Mouse (Mus musculus) forebrain, embryonic 13.5 days (tissue): ENCODE data around the gene F2rl3. TPM values are rescaled to one million over a fixed set of nuclear protein-coding genes. Genes with fewer than 3 reads are reported as not detected.

Experiments used
- ATAC-seq: fragments of 200-750 bp; cut with Nextera tagmentation; 2 replicates; pipeline ENCODE4 v1.8.0; 2017
- H3K27ac ChIP-seq: fragments of 300-500 bp; sonication (generic); 2 replicates; pipeline ENCODE4 v1.5.1; 2015; ENCODE audit warnings: inconsistent platforms, mild to moderate bottlenecking, moderate library complexity
- H3K27me3 ChIP-seq: fragments of 300-500 bp; sonication (generic); 2 replicates; pipeline ENCODE4 v1.6.1; 2015; ENCODE audit warnings: mild to moderate bottlenecking, inconsistent platforms
- H3K36me3 ChIP-seq: fragments of 300-500 bp; sonication (generic); 2 replicates; pipeline ENCODE4 v1.6.1; 2015; ENCODE audit warnings: mild to moderate bottlenecking, inconsistent platforms; ENCODE audit not compliant: poor library complexity, severe bottlenecking
- H3K4me1 ChIP-seq: fragments of 300-500 bp; sonication (generic); 2 replicates; pipeline ENCODE4 v1.6.1; 2015; ENCODE audit warnings: inconsistent platforms
- H3K4me2 ChIP-seq: fragments of 300-500 bp; sonication (generic); 2 replicates; pipeline ENCODE4 v1.6.1; 2015; ENCODE audit warnings: inconsistent platforms, mild to moderate bottlenecking, moderate library complexity
- H3K4me3 ChIP-seq: fragments of 300-500 bp; sonication (generic); 2 replicates; pipeline ENCODE4 v1.5.1; 2015; ENCODE audit warnings: mild to moderate bottlenecking, inconsistent platforms
- H3K9ac ChIP-seq: fragments of 300-500 bp; sonication (generic); 2 replicates; pipeline ENCODE4 v1.6.1; 2015; ENCODE audit warnings: mild to moderate bottlenecking, inconsistent platforms
- H3K9me3 ChIP-seq: fragments of 300-500 bp; sonication (generic); replicated peaks from 2 replicates; pipeline ENCODE4 v1.6.1; 2016; ENCODE audit warnings: inconsistent platforms
- WGBS: fragments of 180-500 bp; shearing (Covaris S2); methylation state at CpG from one replicate; pipeline ENCODE4 v1.1.7; 2015; 5-methylcytosine and 5-hydroxymethylcytosine counted together
- polyA plus RNA-seq: library from polyadenylated mRNA; unstranded; fragments of >200 nt; fragmentation: Nextera tagmentation; extraction: Ambion mirVana; gene quantifications from 2 replicates; pipeline ENCODE4 v1.2.1, GENCODE M21; 2015

F2rl3 gene
- polyA plus RNA-seq, 1 experiment from 2014 or later: 0.57 TPM

GRCm38 (mm10) chr8:72780644-72781043, 19.0 kb downstream of the F2rl3 start:
- Histone ChIP-seq H3K36me3 (no peaks in the 10 kb centered on the region), H3K9ac (no peak overlapping the region), H3K4me2 (no peak overlapping the region), H3K27ac (no peak overlapping the region), H3K9me3 (no peaks in the 10 kb centered on the region), H3K4me3 (no peak overlapping the region), H3K27me3 (no peaks in the 10 kb centered on the region), H3K4me1 (no peaks in the 10 kb centered on the region)
- WGBS: 92% methylated on average over 4 of the region's 4 CpGs
- ATAC-seq: no peak

GRCm38 (mm10) chr8:72801583-72801982, 39.9 kb downstream of the F2rl3 start:
- Histone ChIP-seq H3K9ac (no peak overlapping the region), H3K27ac (no peak overlapping the region), H3K4me2 (no peak overlapping the region), H3K36me3 (no peaks in the 10 kb centered on the region), H3K27me3 (no peaks in the 10 kb centered on the region), H3K4me1 (no peaks in the 10 kb centered on the region), H3K9me3 (no peaks in the 10 kb centered on the region), H3K4me3 (no peak overlapping the region)
- no peak for ATAC-seq
- 91% methylated on average over 2 of the region's 2 CpGs for WGBS

GRCm38 (mm10) chr8:72812690-72813089, 51.0 kb downstream of the F2rl3 start:
- Histone ChIP-seq H3K4me2 (no peak overlapping the region), H3K36me3 (peaks cover 17% of the 10 kb centered on the region), H3K4me3 (no peak overlapping the region), H3K9me3 (no peaks in the 10 kb centered on the region), H3K27me3 (no peaks in the 10 kb centered on the region), H3K27ac (no peak overlapping the region), H3K4me1 (no peaks in the 10 kb centered on the region), H3K9ac (no peak overlapping the region)
- no peak for ATAC-seq
- WGBS: 90% methylated on average over 3 of the region's 3 CpGs

Other genes with a start within 250 kb of the F2rl3 start
- gene Med26, start 213.6 kb upstream of the F2rl3 start, polyA plus RNA-seq: 15.5 and 19.4 TPM in 2 replicates
- 123 and 126 TPM in 2 replicates for gene Smim7, start 190.8 kb upstream of the F2rl3 start, polyA plus RNA-seq
- 13.3 and 13.5 TPM in 2 replicates for gene Tmem38a, start 189.8 kb upstream of the F2rl3 start, polyA plus RNA-seq
- gene Nwd1, start 115.2 kb upstream of the F2rl3 start, polyA plus RNA-seq: 0.68 and 0.97 TPM in 2 replicates
- gene Sin3b, start 38.6 kb upstream of the F2rl3 start, polyA plus RNA-seq: 185 and 197 TPM in 2 replicates